Mouse (Mus musculus) embryonic facial prominence, embryonic 15.5 days (tissue): ENCODE data around the gene Usp18. TPM values are rescaled to one million over a fixed set of nuclear protein-coding genes. Genes with fewer than 3 reads are reported as not detected.

Experiments used
- ATAC-seq: fragments of 200-750 bp; cut with Nextera tagmentation; 2 replicates; pipeline ENCODE4 v1.8.0; 2017; ENCODE audit warnings: low read depth, moderate TSS enrichment; ENCODE audit not compliant: insufficient number of reproducible peaks, low FRiP score, low TSS enrichment
- H3K27ac ChIP-seq: fragments of 300-500 bp; sonication (generic); replicated peaks from 2 replicates; pipeline ENCODE4 v1.5.1; 2015; ENCODE audit warnings: mild to moderate bottlenecking, inconsistent platforms
- H3K27me3 ChIP-seq: fragments of 300-500 bp; sonication (generic); 2 replicates; pipeline ENCODE4 v1.6.1; 2015; ENCODE audit warnings: inconsistent platforms
- H3K36me3 ChIP-seq: fragments of 300-500 bp; sonication (generic); 2 replicates; pipeline ENCODE4 v1.6.1; 2015; ENCODE audit warnings: mild to moderate bottlenecking, inconsistent platforms
- H3K4me1 ChIP-seq: fragments of 300-500 bp; sonication (generic); 2 replicates; pipeline ENCODE4 v1.6.1; 2015; ENCODE audit warnings: inconsistent platforms
- H3K4me2 ChIP-seq: fragments of 300-500 bp; sonication (generic); replicated peaks from 2 replicates; pipeline ENCODE4 v1.6.1; 2015; ENCODE audit warnings: mild to moderate bottlenecking, inconsistent platforms
- H3K4me3 ChIP-seq: fragments of 300-500 bp; sonication (generic); replicated peaks from 2 replicates; pipeline ENCODE4 v1.5.1; 2015; ENCODE audit warnings: mild to moderate bottlenecking, inconsistent platforms
- H3K9ac ChIP-seq: fragments of 300-500 bp; sonication (generic); 2 replicates; pipeline ENCODE4 v1.6.1; 2015; ENCODE audit warnings: inconsistent platforms
- H3K9me3 ChIP-seq: fragments of 300-500 bp; sonication (generic); replicated peaks from 2 replicates; pipeline ENCODE4 v1.6.1; 2016; ENCODE audit warnings: inconsistent platforms
- WGBS: fragments of 180-500 bp; shearing (Covaris S2); methylation state at CpG from one replicate; pipeline ENCODE4 v1.1.7; 2015; 5-methylcytosine and 5-hydroxymethylcytosine counted together
- polyA plus RNA-seq: library from polyadenylated mRNA; unstranded; fragments of >200 nt; fragmentation: Nextera tagmentation; extraction: Ambion mirVana; gene quantifications from 2 replicates; pipeline ENCODE4 v1.2.1, GENCODE M21; 2015

The Usp18 gene
- polyA plus RNA-seq, 1 experiment from 2014 or later = 5.3 TPM

DNA sequence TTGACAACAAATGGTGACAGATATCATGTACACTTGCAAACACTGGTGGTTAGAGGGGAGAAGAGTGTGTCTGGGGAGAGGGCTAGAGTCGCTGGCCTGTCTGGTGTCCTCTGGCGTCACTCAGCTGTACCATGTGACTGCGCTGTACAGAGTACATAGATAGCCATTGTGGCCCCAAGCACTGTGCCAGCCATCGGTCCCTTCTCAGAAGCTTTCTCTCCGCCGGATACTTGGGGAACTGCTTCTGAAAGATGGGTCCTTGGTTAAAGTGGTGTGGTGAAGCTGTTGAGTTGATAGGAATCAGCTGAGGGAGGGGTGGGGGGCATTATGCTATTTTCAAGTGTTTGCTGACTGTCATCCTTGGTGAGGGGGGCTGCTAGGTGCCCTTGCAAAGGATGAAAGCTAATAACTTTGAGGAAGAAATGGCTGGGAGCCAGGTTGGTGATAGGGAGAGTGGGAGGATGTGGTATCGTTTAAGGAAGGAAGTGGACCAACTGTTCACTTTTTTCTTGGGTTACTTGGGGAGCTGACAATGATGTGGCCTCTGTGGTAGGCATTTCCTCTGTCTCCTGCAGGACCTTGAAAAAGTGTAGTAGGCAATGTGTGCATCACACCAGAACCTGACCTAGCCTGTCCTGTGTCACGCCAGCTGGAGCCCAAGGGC, 30.9 kb upstream of the Usp18 start:
- peaks cover 21% of the 10 kb centered on the region for H3K27me3 ChIP-seq
- H3K9me3 ChIP-seq = no peaks in the 10 kb centered on the region
- no peak overlapping the region for H3K4me2 ChIP-seq
- H3K4me3 ChIP-seq = no peak overlapping the region
- no peaks in the 10 kb centered on the region for H3K36me3 ChIP-seq
- 84% methylated on average over 8 of the region's 8 CpGs for WGBS
- H3K27ac ChIP-seq = no peak overlapping the region
- ATAC-seq = no peak
- H3K9ac ChIP-seq = no peak overlapping the region
- H3K4me1 ChIP-seq = peaks cover 17% of the 10 kb centered on the region

DNA sequence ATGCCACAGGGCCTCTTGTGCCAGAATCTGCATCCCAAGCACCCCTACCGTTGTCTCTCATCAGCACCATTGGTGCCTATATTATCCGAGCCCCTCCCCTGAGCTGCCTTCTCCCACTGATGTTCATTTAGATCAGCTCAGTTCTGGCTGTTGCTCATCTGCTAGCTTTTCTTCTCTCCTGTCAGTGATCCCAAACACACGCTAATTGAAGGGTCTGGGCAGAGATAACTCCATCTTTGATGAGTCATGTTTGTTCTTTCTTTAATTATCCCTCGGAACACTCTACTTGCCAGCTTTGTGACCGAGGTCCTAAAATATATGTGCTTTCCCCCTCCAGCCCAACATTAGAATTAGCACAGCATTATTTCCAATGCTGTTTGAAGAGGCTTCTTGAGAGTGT, 30.4 kb upstream of the Usp18 start:
- H3K4me3 ChIP-seq = no peak overlapping the region
- peaks cover 15% of the 10 kb centered on the region for H3K4me1 ChIP-seq
- WGBS = 65% methylated on average over 5 of the region's 5 CpGs
- H3K27ac ChIP-seq = no peak overlapping the region
- H3K27me3 ChIP-seq = peaks cover 15% of the 10 kb centered on the region
- no peaks in the 10 kb centered on the region for H3K36me3 ChIP-seq
- ATAC-seq = no peak
- no peaks in the 10 kb centered on the region for H3K9me3 ChIP-seq
- H3K9ac ChIP-seq = no peak overlapping the region
- no peak overlapping the region for H3K4me2 ChIP-seq

DNA sequence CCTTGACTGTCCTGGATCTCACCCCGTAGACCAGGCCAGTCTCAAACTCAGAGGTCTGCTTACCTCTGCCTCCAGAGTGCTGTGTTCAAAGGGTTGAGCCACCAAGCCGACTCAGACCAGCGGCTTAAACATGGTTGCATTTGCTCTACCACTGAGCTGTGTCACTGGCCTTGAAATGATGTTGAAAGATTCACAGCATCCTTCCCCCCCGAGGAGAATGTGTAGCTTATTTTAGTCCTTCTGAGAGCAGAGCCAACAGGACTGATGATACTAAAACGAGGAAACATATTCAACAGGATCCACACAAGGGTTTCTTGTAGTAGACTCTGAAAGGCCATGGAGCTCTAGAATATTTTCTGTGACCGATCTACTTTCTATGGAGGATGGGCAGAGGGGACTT, 29.8 kb upstream of the Usp18 start:
- Histone ChIP-seq H3K27ac (no peak overlapping the region), H3K9ac (no peak overlapping the region), H3K9me3 (no peaks in the 10 kb centered on the region), H3K4me3 (no peak overlapping the region), H3K4me1 (peaks cover 9% of the 10 kb centered on the region), H3K4me2 (no peak overlapping the region), H3K27me3 (peaks cover 10% of the 10 kb centered on the region; the same call in 1 of the 2 replicates), H3K36me3 (no peaks in the 10 kb centered on the region)
- WGBS = 85% methylated on average over 6 of the region's 6 CpGs
- no peak for ATAC-seq

DNA sequence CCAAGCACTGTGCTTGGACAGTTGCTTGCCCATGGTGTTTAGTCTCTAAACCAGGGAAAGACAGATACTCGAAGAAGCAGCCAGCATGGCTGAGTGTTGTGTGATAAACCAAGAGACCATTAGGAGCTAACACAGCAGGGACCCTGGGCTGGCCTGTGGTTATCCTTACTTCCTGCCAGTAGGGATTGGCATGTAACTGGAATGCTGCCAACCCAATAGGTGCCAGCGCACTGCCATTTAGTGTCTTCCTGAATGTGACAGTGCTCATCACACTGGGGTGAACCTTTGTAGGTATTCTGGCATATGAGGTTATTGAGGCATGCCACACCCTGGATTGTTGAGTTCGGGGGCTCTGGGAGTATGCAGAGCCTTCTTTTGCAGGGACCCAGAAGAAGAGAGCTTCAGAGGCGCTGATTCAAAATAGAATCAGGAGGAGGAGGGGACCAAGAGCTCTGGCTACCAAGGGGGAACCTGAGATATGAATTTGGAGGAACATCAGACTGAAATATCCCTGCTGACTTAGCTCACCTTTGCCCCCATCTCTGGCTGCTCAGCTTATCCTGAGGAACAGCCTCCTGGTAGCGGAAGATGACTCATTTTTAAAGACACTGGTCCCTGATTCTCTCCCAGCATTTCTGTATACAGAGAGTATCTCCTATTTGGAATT, 29.0 kb upstream of the Usp18 start:
- WGBS = 74% methylated on average over 5 of the region's 5 CpGs
- ATAC-seq = no peak

DNA sequence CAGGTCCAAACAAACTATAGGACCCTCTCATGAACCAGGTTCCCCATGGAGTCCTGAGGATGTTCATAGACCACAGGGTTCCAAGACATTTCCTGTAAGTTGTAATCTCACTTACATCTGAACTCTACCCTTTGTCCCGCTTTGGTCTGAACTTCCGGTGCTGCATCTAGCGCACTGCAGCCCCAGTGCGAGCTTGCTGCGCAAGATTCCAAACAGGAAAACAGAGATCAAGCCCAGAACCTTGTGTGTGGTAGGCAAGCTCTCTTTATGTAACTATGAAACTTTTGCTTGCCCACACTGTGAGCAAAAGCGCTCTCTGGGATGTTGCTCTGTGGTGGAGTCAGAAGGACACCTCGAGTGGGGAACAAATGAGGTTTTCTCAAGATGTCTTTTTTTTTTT, 27.7 kb upstream of the Usp18 start:
- Histone ChIP-seq H3K36me3 (no peaks in the 10 kb centered on the region), H3K4me1 (no peaks in the 10 kb centered on the region), H3K27me3 (no peaks in the 10 kb centered on the region), H3K9ac (no peak overlapping the region), H3K4me3 (no peak overlapping the region), H3K27ac (no peak overlapping the region), H3K4me2 (no peak overlapping the region), H3K9me3 (no peaks in the 10 kb centered on the region)
- 88% methylated on average over 7 of the region's 7 CpGs for WGBS
- ATAC-seq = no peak

More for the DNA sequence above, 29.0 kb upstream of the Usp18 start:
- peaks cover under 1% of the 10 kb centered on the region for H3K4me1 ChIP-seq
- no peaks in the 10 kb centered on the region for H3K9me3 ChIP-seq
- H3K4me3 ChIP-seq = no peak overlapping the region
- no peak overlapping the region for H3K9ac ChIP-seq
- H3K27ac ChIP-seq = no peak overlapping the region
- 0 out of 2 replicates have a peak, but pooled peaks cover 3% of the 10 kb centered on the region for H3K27me3 ChIP-seq
- H3K36me3 ChIP-seq = no peaks in the 10 kb centered on the region
- no peak overlapping the region for H3K4me2 ChIP-seq

DNA sequence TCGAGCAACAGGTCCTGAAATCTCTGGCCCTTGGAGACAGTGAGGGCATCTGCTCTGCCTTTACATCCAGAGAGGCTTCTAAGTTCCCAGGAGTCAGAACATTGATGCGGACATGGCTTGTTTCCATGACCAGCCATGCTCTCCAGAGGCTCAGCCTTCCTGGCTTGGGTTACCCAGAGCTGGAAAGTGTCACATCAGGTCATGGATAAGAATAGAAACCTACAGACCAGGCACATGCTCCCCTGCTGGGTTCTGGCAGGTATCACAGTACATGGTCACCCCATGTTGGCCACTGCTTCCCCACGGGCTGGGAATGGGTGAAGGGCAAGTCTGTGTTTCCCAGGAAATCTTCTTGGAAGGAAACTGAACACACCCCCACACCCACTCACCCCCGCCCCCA, 26.3 kb upstream of the Usp18 start:
- H3K4me1 ChIP-seq = no peaks in the 10 kb centered on the region
- H3K36me3 ChIP-seq = no peaks in the 10 kb centered on the region
- H3K27me3 ChIP-seq = no peaks in the 10 kb centered on the region
- ATAC-seq = no peak
- no peak overlapping the region for H3K27ac ChIP-seq
- WGBS = 81% methylated on average over 4 of the region's 4 CpGs
- no peak overlapping the region for H3K4me3 ChIP-seq
- no peak overlapping the region for H3K4me2 ChIP-seq
- no peaks in the 10 kb centered on the region for H3K9me3 ChIP-seq
- no peak overlapping the region for H3K9ac ChIP-seq

DNA sequence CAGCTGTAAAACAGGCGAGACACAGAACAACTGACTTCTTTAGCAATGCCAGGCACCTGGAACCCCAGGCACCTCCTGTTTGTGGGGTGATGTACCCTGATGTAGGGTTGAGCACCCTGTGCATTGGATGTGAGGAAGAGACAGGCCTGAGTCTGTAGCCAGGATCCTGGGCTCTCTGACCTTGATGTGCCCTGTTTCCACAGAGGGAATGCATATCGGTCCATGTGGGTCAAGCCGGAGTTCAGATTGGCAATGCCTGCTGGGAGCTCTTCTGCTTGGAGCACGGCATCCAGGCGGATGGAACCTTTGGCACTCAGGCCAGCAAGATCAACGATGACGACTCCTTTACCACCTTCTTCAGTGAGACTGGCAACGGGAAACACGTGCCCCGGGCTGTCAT, 25.5 kb upstream of the Usp18 start:
- WGBS = 90% methylated on average over 10 of the region's 10 CpGs
- no peak for ATAC-seq

DNA sequence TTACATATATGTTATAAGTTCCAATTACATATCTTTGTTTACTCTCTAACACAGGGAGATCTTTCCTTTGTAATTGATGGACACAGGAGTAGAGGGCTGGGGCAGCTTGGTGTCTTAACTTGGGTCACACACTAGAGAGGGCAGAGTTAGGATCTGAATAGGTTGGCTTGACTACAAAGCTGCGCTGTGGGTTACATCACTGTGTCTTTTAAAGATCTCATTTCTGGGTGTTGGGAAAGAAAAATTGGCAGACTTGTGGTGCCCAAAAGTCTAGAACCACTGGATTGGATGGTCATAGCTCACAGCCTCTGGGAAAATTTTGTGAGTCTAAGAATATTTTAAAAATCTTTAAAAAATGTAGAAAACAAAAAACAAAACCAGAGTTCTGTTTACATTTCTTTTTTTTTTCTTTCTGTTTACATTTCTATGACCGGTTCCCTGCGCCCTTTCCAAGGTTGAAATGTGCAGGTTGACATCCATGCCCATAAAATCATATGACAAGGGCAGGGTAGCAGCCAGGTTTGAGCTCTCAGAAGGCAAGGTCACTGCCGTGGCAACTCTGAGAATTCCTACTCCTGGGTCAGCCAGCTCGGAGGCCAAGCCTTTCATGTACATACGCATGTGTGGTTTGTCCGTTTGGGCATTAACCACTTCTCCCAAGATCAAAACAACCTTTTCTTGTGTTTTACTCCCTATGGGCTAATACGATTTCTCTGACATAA, 23.7 kb upstream of the Usp18 start:
- Histone ChIP-seq H3K4me1 (no peaks in the 10 kb centered on the region), H3K9me3 (no peaks in the 10 kb centered on the region), H3K27ac (no peak overlapping the region), H3K36me3 (no peaks in the 10 kb centered on the region), H3K9ac (no peak overlapping the region), H3K4me3 (no peak overlapping the region), H3K27me3 (no peaks in the 10 kb centered on the region), H3K4me2 (no peak overlapping the region)
- WGBS = 80% methylated on average over 8 of the region's 8 CpGs
- no peak for ATAC-seq

More for the DNA sequence above, 25.5 kb upstream of the Usp18 start:
- no peak overlapping the region for H3K27ac ChIP-seq
- H3K4me3 ChIP-seq = no peak overlapping the region
- H3K9me3 ChIP-seq = no peaks in the 10 kb centered on the region
- H3K4me1 ChIP-seq = no peaks in the 10 kb centered on the region
- no peak overlapping the region for H3K9ac ChIP-seq
- no peak overlapping the region for H3K4me2 ChIP-seq
- H3K27me3 ChIP-seq = no peaks in the 10 kb centered on the region
- no peaks in the 10 kb centered on the region for H3K36me3 ChIP-seq

DNA sequence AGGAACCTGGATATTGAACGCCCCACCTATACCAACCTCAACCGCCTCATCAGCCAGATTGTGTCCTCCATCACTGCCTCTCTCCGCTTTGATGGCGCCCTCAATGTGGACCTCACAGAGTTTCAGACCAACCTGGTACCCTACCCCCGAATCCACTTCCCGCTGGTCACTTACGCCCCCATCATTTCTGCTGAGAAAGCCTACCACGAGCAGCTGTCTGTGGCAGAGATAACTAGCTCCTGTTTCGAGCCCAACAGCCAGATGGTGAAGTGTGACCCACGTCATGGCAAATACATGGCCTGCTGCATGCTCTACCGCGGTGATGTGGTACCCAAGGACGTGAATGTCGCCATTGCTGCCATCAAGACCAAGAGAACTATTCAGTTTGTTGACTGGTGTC, 22.7 kb upstream of the Usp18 start:
- Histone ChIP-seq H3K9me3 (no peaks in the 10 kb centered on the region), H3K9ac (no peak overlapping the region), H3K4me2 (no peak overlapping the region), H3K27me3 (no peaks in the 10 kb centered on the region), H3K4me1 (no peaks in the 10 kb centered on the region), H3K36me3 (no peaks in the 10 kb centered on the region), H3K27ac (no peak overlapping the region), H3K4me3 (no peak overlapping the region)
- WGBS = 93% methylated on average over 14 of the region's 14 CpGs
- no peak for ATAC-seq

DNA sequence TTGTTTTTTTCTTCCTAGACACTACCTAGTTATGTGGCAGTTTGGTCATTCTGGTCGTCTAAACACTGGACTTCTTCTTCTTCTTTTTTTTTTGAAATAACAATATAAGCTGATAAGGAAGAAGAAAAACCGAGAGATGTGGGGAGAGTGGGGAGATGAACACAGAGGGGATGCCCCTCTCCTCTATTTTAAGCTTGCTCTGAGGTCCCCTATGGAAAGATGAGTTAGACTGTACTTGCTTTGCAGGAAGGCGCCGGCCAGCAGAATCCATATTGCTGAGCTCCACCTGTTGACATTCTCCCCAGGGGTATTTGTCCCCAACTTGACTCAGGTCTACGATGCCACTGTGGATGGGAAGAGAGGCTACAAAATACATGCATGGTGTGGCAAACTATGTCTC, 21.6 kb upstream of the Usp18 start:
- no peak overlapping the region for H3K27ac ChIP-seq
- no peaks in the 10 kb centered on the region for H3K4me1 ChIP-seq
- H3K9ac ChIP-seq = no peak overlapping the region
- H3K36me3 ChIP-seq = no peaks in the 10 kb centered on the region
- no peaks in the 10 kb centered on the region for H3K27me3 ChIP-seq
- WGBS = 78% methylated on average over 5 of the region's 5 CpGs
- H3K4me3 ChIP-seq = no peak overlapping the region
- no peaks in the 10 kb centered on the region for H3K9me3 ChIP-seq
- no peak for ATAC-seq
- no peak overlapping the region for H3K4me2 ChIP-seq

DNA sequence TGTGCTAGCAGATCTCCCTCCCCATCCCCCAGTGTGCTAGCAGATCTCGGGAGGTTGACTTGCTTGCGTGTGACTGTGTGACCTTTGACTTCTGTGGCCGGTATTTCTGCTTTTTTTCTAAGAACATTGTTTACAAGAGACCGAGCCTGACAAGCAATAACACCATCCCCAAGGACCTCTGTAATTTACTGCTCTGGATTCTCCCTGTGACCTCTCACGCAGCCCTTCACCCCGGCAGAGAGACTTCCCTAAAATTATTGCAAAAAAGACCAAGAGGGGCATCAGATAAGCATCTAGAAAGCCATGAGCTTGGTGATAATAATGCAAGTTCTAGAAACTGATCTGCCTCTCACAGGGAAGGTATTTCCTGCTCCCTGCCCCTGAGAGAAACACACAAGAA, 20.7 kb upstream of the Usp18 start:
- Histone ChIP-seq H3K4me3 (no peak overlapping the region), H3K9me3 (no peaks in the 10 kb centered on the region), H3K4me1 (no peaks in the 10 kb centered on the region), H3K36me3 (no peaks in the 10 kb centered on the region), H3K27ac (no peak overlapping the region), H3K27me3 (no peaks in the 10 kb centered on the region), H3K4me2 (no peak overlapping the region), H3K9ac (no peak overlapping the region)
- no peak for ATAC-seq
- whole genome bisulfite sequencing = 16% methylated on average over 6 of the region's 6 CpGs
